Mouse (Mus musculus) left cerebral cortex, postnatal 14 days (tissue): ENCODE measurements at regions not wholly inside any gene's neighbourhood (a gene's known extent, or its start where the extent isn't known, plus 50 kb on each side); places are given as distances from the start of the nearest gene placed in this dataset.
"Not testable (repeated sequence)": the region's sequence is repeated elsewhere in the genome, so short reads cannot be mapped to it uniquely, and the experiment has no call there.

Source experiments
- DNase-seq, 2 experiments: peaks; one replicate each; pipeline ENCODE4 v3.0.0; 2021 to 2022; ENCODE audit warnings: low spot score in 2 of 2, mixed read lengths in 1 of 2
- intact Hi-C: fragments of 180-260 bp; cut with DNase I; formaldehyde crosslinking; loops from one replicate; pipeline ENCODE4 v1.15.1; 2025

- intact Hi-C loops = no loop called here
- no peak for DNase-seq
Observed at GRCm38 (mm10) chr19:35034408-35034807, 112.2 kb downstream of the Kif20b start.

- intact Hi-C loops = no loop called here
- no peak for DNase-seq
Observed at GRCm38 (mm10) chr19:35045576-35045975, 123.4 kb downstream of the Kif20b start.

GRCm38 (mm10) chr19:35066352-35066935 is 144.3 kb downstream of the Kif20b start:
- intact Hi-C loops = no loop called here
- no peak for DNase-seq

GRCm38 (mm10) chr19:35081126-35081525 is 159.0 kb downstream of the Kif20b start:
- intact Hi-C loops = no loop called here

GRCm38 (mm10) chr19:35101244-35101643 is 179.1 kb downstream of the Kif20b start:
- DNase-seq = no peak
- intact Hi-C loops = no loop called here

More at GRCm38 (mm10) chr19:35081126-35081525, 159.0 kb downstream of the Kif20b start:
- no peak for DNase-seq

- intact Hi-C loops = no loop called here
- DNase-seq = no peak
Observed at GRCm38 (mm10) chr19:35114313-35114712, 192.2 kb downstream of the Kif20b start.

- intact Hi-C loops = loop anchor here (5.0 to 10.0 kb wide), 2 partner anchors 130 to 932 kb away; partner anchors contain the start of gene Htr7
Observed at GRCm38 (mm10) chr19:35125278-35125677, 203.1 kb downstream of the Kif20b start.

GRCm38 (mm10) chr19:35126594-35127051 is 204.5 kb downstream of the Kif20b start:
- DNase-seq = no peak
- intact Hi-C loops = loop anchor here (5.0 to 10.0 kb wide), 2 partner anchors 132 to 931 kb away; partner anchors contain the start of gene Htr7

More at GRCm38 (mm10) chr19:35125278-35125677, 203.1 kb downstream of the Kif20b start:
- peak in 1 of 2 experiments; percentile 10 for DNase-seq

GRCm38 (mm10) chr19:35128104-35128503 is 205.9 kb downstream of the Kif20b start:
- no peak for DNase-seq
- intact Hi-C loops = loop anchor here (5.0 to 10.0 kb wide), 2 partner anchors 133 to 929 kb away; partner anchors contain the start of gene Htr7

- DNase-seq = peak in 1 of 2 experiments; percentile 4
- intact Hi-C loops = no loop called here
Observed at GRCm38 (mm10) chr19:35143131-35143530, 221.0 kb downstream of the Kif20b start.

- no peak for DNase-seq
- intact Hi-C loops = no loop called here
Observed at GRCm38 (mm10) chr19:35143781-35144180, 221.6 kb downstream of the Kif20b start.

- DNase-seq, intact Hi-C loops: not testable (repeated sequence)
Observed at GRCm38 (mm10) chr19:35149476-35149875, 227.3 kb downstream of the Kif20b start.

- DNase-seq = no peak
- intact Hi-C loops = no loop called here
Observed at GRCm38 (mm10) chr19:35150780-35151725, 228.9 kb downstream of the Kif20b start.

GRCm38 (mm10) chr19:35151841-35152240 is 229.7 kb downstream of the Kif20b start:
- intact Hi-C loops = no loop called here
- DNase-seq = no peak

- no peak for DNase-seq
- intact Hi-C loops = no loop called here
Observed at GRCm38 (mm10) chr19:35157849-35158248, 235.7 kb downstream of the Kif20b start.

- no peak for DNase-seq
- intact Hi-C loops = no loop called here
Observed at GRCm38 (mm10) chr19:35164727-35165126, 242.6 kb downstream of the Kif20b start.

GRCm38 (mm10) chr19:35170554-35170953 is 248.4 kb downstream of the Kif20b start:
- no peak for DNase-seq
- intact Hi-C loops = no loop called here

GRCm38 (mm10) chr19:35180102-35180501 is 257.9 kb downstream of the Kif20b start:
- no peak for DNase-seq
- intact Hi-C loops = no loop called here

GRCm38 (mm10) chr19:35205557-35206239 is 283.5 kb downstream of the Kif20b start:
- DNase-seq = no peak
- intact Hi-C loops = no loop called here

- DNase-seq = no peak
- intact Hi-C loops = no loop called here
Observed at GRCm38 (mm10) chr19:35244188-35244587, 322.0 kb downstream of the Kif20b start.
